In the genomic region with DNA sequence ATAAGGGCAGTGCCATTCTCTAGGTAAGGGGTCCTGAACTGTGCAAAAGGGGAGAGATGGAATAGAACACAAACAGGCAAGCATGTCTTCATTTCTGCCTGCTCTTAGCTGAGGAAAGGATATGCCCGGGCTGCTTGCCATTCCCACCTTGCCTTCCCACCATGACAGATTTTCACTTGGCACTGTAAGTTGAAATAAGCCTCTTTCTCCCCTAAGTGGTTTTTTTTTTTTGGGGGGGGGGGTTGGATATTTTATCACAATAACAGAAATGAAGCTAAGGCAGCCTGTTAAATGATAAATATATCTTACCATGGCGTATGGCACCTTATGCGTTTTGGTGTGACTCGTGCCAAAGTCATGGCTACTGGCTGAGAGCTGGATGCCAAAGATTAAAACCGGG, we compare ENCODE assay signal across 14 mouse cellular contexts.
"Had no signal": no experiment of that assay in that cellular context is flagged by ENCODE, and none has a peak within 500 bp of the region (broad histone marks: within the 10 kb centered on the region; RNA-seq: fewer than 3 reads in every experiment).

No protein-coding gene starts in this region.

- H3K4me3 ChIP-seq: layer of hippocampus, adult 2 months; left cerebral cortex, adult 2 months; liver, embryonic 13.5 days had no signal

- H3K36me3 ChIP-seq: liver, embryonic 13.5 days had no signal

- DNase-seq: kidney, postnatal 25 days; layer of hippocampus, adult 9-11 months; layer of hippocampus, postnatal 36 days; liver, embryonic 13.5 days; lung, adult 2 months; lung, postnatal 14 days; lung, postnatal 4 days; midbrain, embryonic 14.5 days; thymus, adult 18-20 months; thymus, postnatal 36 days had no signal

- H3K27me3 ChIP-seq: liver, embryonic 13.5 days had no signal

- H3K4me2 ChIP-seq: liver, embryonic 13.5 days; midbrain, embryonic 11.5 days had no signal

- H3K4me1 ChIP-seq: liver, embryonic 13.5 days had no signal

- H3K9ac ChIP-seq: liver, embryonic 13.5 days had no signal

- H3K27ac ChIP-seq: kidney, postnatal 0 days; layer of hippocampus, adult 2 months; left cerebral cortex, adult 2 months; liver, embryonic 13.5 days had no signal

- H3K9me3 ChIP-seq: liver, embryonic 13.5 days had no signal
